Mouse (Mus musculus): ENCODE measurements around the gene Asb3. TPM values are rescaled to one million over a fixed set of nuclear protein-coding genes. Genes with fewer than 3 reads are reported as not detected.
A peak's percentile ranks its signal among the peaks of the same experiment; 100 is the strongest.

Asb3 gene
- polyA plus RNA-seq, 1 experiment from 2014 or later, result 32.2 TPM

DNA sequence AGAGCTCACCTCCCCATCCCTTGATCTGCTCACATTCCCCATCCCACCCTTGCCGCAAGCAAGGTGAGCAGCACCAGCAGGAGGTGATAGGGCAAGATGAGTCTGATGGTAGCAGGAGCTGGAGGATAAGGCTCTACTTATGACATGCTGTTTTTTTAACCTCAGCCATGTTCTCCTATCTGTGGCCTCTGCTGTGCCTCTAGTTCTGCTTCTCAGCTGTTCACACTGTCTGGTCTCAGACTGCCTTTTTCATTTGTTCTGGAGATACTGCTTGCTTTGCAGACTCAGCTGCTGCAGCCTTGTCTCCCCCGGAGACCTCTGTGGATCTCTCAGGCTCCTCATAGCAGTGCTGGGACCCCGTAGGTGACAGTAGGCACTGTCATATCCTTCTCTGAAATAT, 38.1 kb downstream of the Asb3 start:
- no peaks in the 10 kb centered on the region for H3K27me3 ChIP-seq (ENCODE audit: control insufficient read depth, insufficient read depth, low read length)
- 97% methylated on average over 3 of the region's 3 CpGs for WGBS
- H3K9ac ChIP-seq, result no peak overlapping the region
- no peaks in the 10 kb centered on the region for H3K9me3 ChIP-seq (ENCODE audit: control insufficient read depth, low read length)
- H3K27ac ChIP-seq, result no peak overlapping the region
- H3K4me3 ChIP-seq (replicated peaks; ENCODE audit: low read length), result no peak overlapping the region
- H3K4me1 ChIP-seq (replicated peaks; ENCODE audit: control insufficient read depth, insufficient read depth, low read length), result no peaks in the 10 kb centered on the region
- no peak for ATAC-seq (ENCODE audit: low FRiP score)
- no peak for DNase-seq (ENCODE audit: low spot score)
- H3K36me3 ChIP-seq (replicated peaks; ENCODE audit: control insufficient read depth, insufficient read depth), result peaks cover 27% of the 10 kb centered on the region
- H3K4me2 ChIP-seq (replicated peaks), result no peak overlapping the region

DNA sequence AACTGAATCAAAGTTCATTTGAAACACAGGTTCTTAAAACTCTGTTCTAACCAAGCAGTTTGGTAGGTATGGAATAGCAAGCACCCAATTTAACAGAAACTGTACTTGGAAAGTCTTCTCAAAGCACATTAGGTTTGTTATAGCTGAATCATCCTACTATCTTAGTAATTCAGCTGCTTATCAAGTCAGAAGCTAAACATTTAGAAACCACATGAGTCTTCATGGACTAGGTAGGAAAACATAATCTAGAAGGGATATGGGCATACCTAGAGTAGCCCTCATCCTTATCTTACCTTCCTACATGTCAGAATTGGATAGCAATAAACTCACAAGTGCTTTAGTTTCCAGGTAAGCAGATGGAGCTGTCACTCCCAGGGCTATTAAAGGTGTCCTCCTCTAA, 42.9 kb downstream of the Asb3 start:
- Histone ChIP-seq H3K9ac (no peak overlapping the region), H3K36me3 (replicated peaks; ENCODE audit: control insufficient read depth, insufficient read depth) (peaks cover 59% of the 10 kb centered on the region), H3K4me1 (replicated peaks; ENCODE audit: control insufficient read depth, insufficient read depth, low read length) (no peaks in the 10 kb centered on the region), H3K27ac (no peak overlapping the region), H3K4me3 (replicated peaks; ENCODE audit: low read length) (no peak overlapping the region), H3K9me3 (ENCODE audit: control insufficient read depth, low read length) (no peaks in the 10 kb centered on the region), H3K27me3 (ENCODE audit: control insufficient read depth, insufficient read depth, low read length) (no peaks in the 10 kb centered on the region), H3K4me2 (replicated peaks) (no peak overlapping the region)
- DNase-seq (ENCODE audit: low spot score) (no peak), ATAC-seq (ENCODE audit: low FRiP score) (no peak)

DNA sequence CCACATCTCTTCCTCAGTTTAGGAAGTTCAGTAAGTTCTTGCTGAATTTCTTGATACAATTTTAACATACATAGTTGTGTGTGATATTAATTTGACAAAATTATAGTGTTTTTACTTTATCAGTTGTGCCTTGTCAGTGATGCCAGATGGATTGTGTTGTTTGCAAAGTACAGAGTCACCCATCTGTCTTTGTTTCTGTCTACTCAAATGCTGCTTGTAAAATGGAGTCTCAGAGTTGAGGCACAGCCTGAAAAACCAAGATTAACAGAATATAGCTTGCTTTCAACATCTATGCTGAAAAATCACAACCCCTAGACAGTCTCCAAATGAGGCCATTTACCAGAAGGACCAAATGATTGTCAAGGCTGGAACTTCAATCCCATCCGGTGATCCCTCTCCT, 43.3 kb downstream of the Asb3 start:
- DNase-seq (ENCODE audit: low spot score) (no peak), ATAC-seq (ENCODE audit: low FRiP score) (no peak)
- Histone ChIP-seq H3K36me3 (replicated peaks; ENCODE audit: control insufficient read depth, insufficient read depth) (peaks cover 60% of the 10 kb centered on the region), H3K9ac (no peak overlapping the region), H3K4me2 (replicated peaks) (no peak overlapping the region), H3K27me3 (ENCODE audit: control insufficient read depth, insufficient read depth, low read length) (no peaks in the 10 kb centered on the region), H3K9me3 (ENCODE audit: control insufficient read depth, low read length) (no peaks in the 10 kb centered on the region), H3K4me3 (replicated peaks; ENCODE audit: low read length) (no peak overlapping the region), H3K27ac (no peak overlapping the region), H3K4me1 (replicated peaks; ENCODE audit: control insufficient read depth, insufficient read depth, low read length) (no peaks in the 10 kb centered on the region)
- WGBS, result 67% methylated on average over 1 of the region's 1 CpGs

DNA sequence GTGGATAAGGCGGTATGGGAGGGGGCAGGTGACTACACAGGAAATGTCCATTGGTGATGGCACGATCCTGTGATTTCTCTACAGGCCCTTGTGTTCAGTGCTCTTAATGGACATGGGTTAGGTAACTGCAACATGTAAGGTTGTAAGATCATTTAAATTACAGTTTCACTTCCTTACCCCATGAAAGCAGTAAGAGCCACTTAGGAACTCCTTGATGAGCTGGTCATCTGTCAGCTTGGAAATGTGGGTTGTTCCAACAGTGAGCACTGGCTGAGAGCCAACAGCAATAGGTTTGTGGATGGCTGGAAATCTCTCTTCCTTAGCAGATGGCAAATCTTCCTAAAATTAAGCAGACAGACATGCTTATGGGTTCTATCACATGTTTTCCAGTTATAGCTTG, 58.3 kb downstream of the Asb3 start:
- no peaks in the 10 kb centered on the region for H3K9me3 ChIP-seq (ENCODE audit: control insufficient read depth, low read length)
- no peaks in the 10 kb centered on the region for H3K4me1 ChIP-seq (replicated peaks; ENCODE audit: control insufficient read depth, insufficient read depth, low read length)
- H3K27ac ChIP-seq, result no peak overlapping the region
- H3K4me2 ChIP-seq (replicated peaks), result no peak overlapping the region
- DNase-seq (ENCODE audit: low spot score) (no peak), ATAC-seq (ENCODE audit: low FRiP score) (no peak)
- H3K36me3 ChIP-seq (replicated peaks; ENCODE audit: control insufficient read depth, insufficient read depth), result peaks cover 84% of the 10 kb centered on the region
- H3K4me3 ChIP-seq (replicated peaks; ENCODE audit: low read length), result no peak overlapping the region
- no peak overlapping the region for H3K9ac ChIP-seq
- 100% methylated on average over 2 of the region's 2 CpGs for WGBS
- H3K27me3 ChIP-seq (ENCODE audit: control insufficient read depth, insufficient read depth, low read length), result no peaks in the 10 kb centered on the region

DNA sequence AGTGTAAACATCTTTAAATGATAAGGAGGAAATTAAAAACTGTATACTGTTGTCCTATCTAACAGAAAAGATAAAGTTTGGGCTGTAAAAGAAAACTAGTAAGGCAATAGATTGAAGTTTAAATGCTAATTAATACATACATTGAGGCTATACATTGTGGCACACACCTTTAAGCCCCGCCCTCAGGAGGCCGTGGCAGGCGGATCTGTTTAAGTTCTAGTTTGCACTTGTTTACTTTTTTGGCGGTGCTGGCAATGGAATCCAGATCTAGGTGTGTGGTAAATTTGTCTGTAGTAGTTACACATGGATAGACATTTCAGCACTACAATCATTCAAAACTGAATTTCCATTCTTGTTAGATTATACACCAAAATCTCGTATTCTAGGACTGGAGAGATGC, 67.6 kb downstream of the Asb3 start:
- H3K4me1 ChIP-seq (replicated peaks; ENCODE audit: control insufficient read depth, insufficient read depth, low read length), result peaks cover 14% of the 10 kb centered on the region
- 0 out of 2 replicates have a peak, but pooled peaks cover 8% of the 10 kb centered on the region for H3K9me3 ChIP-seq (ENCODE audit: control insufficient read depth, low read length)
- no peak overlapping the region for H3K27ac ChIP-seq
- DNase-seq (ENCODE audit: low spot score) (no peak), ATAC-seq (ENCODE audit: low FRiP score) (no peak)
- peak overlapping the region; percentile 83 for H3K4me3 ChIP-seq (replicated peaks; ENCODE audit: low read length)
- H3K4me2 ChIP-seq (replicated peaks), result peak overlapping the region; percentile 59
- 80% methylated on average over 5 of the region's 5 CpGs for WGBS
- no peaks in the 10 kb centered on the region for H3K27me3 ChIP-seq (ENCODE audit: control insufficient read depth, insufficient read depth, low read length)
- peaks cover 38% of the 10 kb centered on the region for H3K36me3 ChIP-seq (replicated peaks; ENCODE audit: control insufficient read depth, insufficient read depth)
- peak overlapping the region; percentile 91 for H3K9ac ChIP-seq

DNA sequence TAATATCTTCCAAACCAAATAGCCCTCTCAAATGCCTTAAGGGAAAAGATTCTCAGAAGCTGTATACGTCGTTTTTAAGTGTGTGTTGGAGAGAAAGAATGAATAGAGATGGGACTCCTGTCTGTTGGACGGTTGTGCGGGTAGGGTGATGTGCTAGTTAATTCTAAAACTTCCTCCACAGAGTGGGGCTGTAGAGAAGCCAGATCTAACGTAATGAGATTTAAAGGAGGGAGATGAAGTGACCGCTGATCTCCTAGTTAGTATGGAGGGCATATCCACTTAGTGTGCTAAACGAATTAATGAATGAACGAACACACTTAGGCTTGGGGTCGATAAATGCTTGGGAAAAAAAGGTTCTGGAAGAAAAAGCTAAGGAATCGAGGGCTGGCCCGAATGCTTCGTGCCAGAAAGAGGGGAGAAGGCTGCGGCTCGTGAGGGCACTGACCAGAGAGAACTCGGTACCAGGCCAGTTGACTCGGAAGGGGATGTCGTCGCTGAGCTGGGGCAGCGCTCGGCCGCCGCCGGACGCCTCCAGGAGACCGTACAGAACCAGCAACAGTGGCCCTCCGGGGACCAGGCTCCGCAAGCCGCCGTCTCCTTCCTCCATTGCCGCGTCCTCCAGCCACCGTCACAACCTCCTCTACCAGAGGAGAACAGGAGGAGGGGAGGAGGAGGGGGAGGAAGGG, 68.4 kb downstream of the Asb3 start:
- Histone ChIP-seq H3K9ac (peak overlapping the region; percentile 91), H3K27ac (peak overlapping the region; percentile 90), H3K4me1 (replicated peaks; ENCODE audit: control insufficient read depth, insufficient read depth, low read length) (peaks cover 14% of the 10 kb centered on the region), H3K27me3 (ENCODE audit: control insufficient read depth, insufficient read depth, low read length) (no peaks in the 10 kb centered on the region), H3K9me3 (ENCODE audit: control insufficient read depth, low read length) (peaks cover 8% of the 10 kb centered on the region; the same call in 1 of the 2 replicates), H3K4me3 (replicated peaks; ENCODE audit: low read length) (peak overlapping the region; percentile 83), H3K4me2 (replicated peaks) (peak overlapping the region; percentile 59), H3K36me3 (replicated peaks; ENCODE audit: control insufficient read depth, insufficient read depth) (peaks cover 33% of the 10 kb centered on the region)
- DNase-seq (ENCODE audit: low spot score) (peak; percentile 43), ATAC-seq (ENCODE audit: low FRiP score) (peak; percentile 94)
- WGBS, result under 1% methylated on average over 32 of the region's 32 CpGs

DNA sequence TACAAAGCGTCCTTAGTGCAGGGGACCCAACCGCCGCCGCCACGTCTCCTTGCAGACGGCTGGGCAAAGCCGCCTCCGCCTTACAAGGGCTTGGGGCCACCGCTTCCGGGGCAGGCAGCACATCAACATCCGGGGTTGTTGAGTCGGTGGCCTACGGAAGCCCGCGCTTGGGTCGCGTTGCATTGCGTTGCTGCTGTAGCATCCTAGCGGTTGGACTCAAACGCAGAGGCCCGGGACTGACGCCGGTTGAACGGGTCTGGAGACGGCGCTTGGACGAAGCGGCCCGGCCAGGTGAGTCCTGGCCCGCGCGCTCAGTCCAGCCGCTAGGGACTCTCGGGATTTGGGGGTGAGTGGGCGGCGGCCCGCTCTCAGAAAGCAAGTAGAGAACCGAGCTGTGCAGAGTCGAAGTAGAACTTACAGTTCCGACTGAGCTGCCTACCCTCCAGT, 69.1 kb downstream of the Asb3 start, which contains the start of gene Erlec1:
Gene Erlec1, minus strand, starts transcription at position 57 of the 447 bp plus-strand sequence.
- ATAC-seq (ENCODE audit: low FRiP score) (peak; percentile 99), DNase-seq (ENCODE audit: low spot score) (peak; percentile 90)
- WGBS, result under 1% methylated on average over 40 of the region's 40 CpGs
- Histone ChIP-seq H3K9me3 (ENCODE audit: control insufficient read depth, low read length) (peaks cover 13% of the 10 kb centered on the region; the same call in 1 of the 2 replicates), H3K36me3 (replicated peaks; ENCODE audit: control insufficient read depth, insufficient read depth) (peaks cover 26% of the 10 kb centered on the region), H3K4me1 (replicated peaks; ENCODE audit: control insufficient read depth, insufficient read depth, low read length) (peaks cover 14% of the 10 kb centered on the region), H3K27ac (peak within 1 kb of the TSS; percentile 90), H3K4me2 (replicated peaks) (peak within 1 kb of the TSS; percentile 72), H3K4me3 (replicated peaks; ENCODE audit: low read length) (peak within 1 kb of the TSS; percentile 83), H3K9ac (peak within 1 kb of the TSS; percentile 91), H3K27me3 (ENCODE audit: control insufficient read depth, insufficient read depth, low read length) (no peaks in the 10 kb centered on the region)

DNA sequence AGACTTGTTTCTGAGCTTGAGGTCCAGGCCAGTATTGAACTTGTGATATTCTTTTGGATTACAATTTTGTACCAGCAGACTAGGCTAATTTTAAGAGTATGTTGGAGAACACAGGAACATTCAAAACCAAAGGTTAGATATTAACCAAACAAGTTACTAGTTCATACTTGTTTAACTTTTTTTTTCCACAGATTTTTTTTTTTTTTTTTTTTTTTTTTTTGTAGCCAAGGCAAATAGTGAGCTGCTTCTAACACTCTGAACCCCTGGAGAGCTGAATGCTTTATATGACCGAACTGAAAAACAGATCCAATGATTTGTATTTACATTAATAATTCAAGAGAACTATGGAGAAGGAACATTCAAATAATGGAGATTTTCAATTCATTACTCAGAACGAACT, 100.0 kb downstream of the Asb3 start:
- Histone ChIP-seq H3K27ac (no peak overlapping the region), H3K4me1 (replicated peaks; ENCODE audit: control insufficient read depth, insufficient read depth, low read length) (peaks cover 6% of the 10 kb centered on the region), H3K9me3 (ENCODE audit: control insufficient read depth, low read length) (no peaks in the 10 kb centered on the region), H3K27me3 (ENCODE audit: control insufficient read depth, insufficient read depth, low read length) (no peaks in the 10 kb centered on the region), H3K9ac (peak overlapping the region; percentile 76; the same call in 1 of the 2 replicates), H3K36me3 (replicated peaks; ENCODE audit: control insufficient read depth, insufficient read depth) (no peaks in the 10 kb centered on the region), H3K4me3 (replicated peaks; ENCODE audit: low read length) (peak overlapping the region; percentile 65), H3K4me2 (replicated peaks) (peak overlapping the region; percentile 75)
- DNase-seq (ENCODE audit: low spot score) (no peak), ATAC-seq (ENCODE audit: low FRiP score) (no peak)
- 37% methylated on average over 2 of the region's 2 CpGs for WGBS

DNA sequence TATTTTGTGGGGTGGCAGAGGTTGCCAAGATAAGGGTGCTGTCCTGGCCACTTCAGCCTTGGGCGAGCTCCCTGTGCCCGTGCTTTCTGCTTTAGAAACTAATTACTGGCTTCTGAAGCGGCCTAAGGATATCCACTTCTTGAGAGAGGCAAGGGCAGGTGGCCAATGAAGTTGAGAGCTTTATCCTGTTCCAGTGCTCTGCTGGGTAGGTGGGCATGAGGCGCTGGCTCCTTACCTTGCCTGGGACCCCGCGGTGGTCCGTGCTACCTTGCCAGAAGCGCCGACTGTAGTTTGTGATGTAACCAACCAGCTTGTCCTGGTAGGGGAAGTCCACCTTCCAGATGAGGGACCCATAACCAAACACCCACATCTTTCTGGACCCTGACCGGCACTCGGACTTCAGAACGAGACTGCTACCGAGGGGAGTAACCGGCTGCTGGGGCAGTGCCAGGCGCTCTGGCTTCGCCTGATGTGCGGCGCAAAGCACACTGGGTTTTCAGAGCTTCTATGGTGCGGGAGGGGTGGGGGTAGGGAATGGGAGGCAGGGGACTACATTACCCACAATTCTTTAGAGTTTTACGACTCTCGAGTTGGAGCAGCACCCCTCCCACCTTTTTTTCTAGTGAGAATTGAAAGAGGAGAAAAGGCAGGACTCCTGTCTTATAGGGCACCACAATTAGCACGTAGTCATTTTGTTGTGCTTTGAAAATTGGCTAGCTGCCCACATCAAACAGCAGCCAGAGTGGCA, 100.8 kb downstream of the Asb3 start, which contains the start of gene Chac2:
Gene Chac2, minus strand, starts transcription at position 474 of the 748 bp plus-strand sequence.
- Histone ChIP-seq H3K4me3 (replicated peaks; ENCODE audit: low read length) (peak within 1 kb of the TSS; percentile 65), H3K4me2 (replicated peaks) (peak within 1 kb of the TSS; percentile 75), H3K4me1 (replicated peaks; ENCODE audit: control insufficient read depth, insufficient read depth, low read length) (peaks cover 6% of the 10 kb centered on the region), H3K9ac (peak within 1 kb of the TSS; percentile 76), H3K27me3 (ENCODE audit: control insufficient read depth, insufficient read depth, low read length) (no peaks in the 10 kb centered on the region), H3K36me3 (replicated peaks; ENCODE audit: control insufficient read depth, insufficient read depth) (no peaks in the 10 kb centered on the region), H3K27ac (peak within 1 kb of the TSS; percentile 83), H3K9me3 (ENCODE audit: control insufficient read depth, low read length) (no peaks in the 10 kb centered on the region)
- ATAC-seq (ENCODE audit: low FRiP score), result peak; percentile 99
- peak; percentile 89 for DNase-seq (ENCODE audit: low spot score)
- WGBS, result 2% methylated on average over 22 of the region's 22 CpGs

Measured in hindbrain, embryonic 14.5 days (tissue).